Mouse (Mus musculus) MEL (cell line): ENCODE results near the gene Kif12. TPM values are rescaled to one million over a fixed set of nuclear protein-coding genes. Genes with fewer than 3 reads are reported as not detected.

Source experiments
- DNase-seq: peaks from one replicate; pipeline ENCODE4 v3.0.0; 2011; ENCODE audit warnings: low read depth, low spot score
- H3K27ac ChIP-seq: 2 replicates; pipeline ENCODE4 v1.5.1; 2012; ENCODE audit warnings: low read depth, mild to moderate bottlenecking, control low read depth, low read length, moderate library complexity; ENCODE audit not compliant: control insufficient read depth
- H3K27me3 ChIP-seq, 2 experiments: fragments of 150-350 bp in 1 of 2; sonication (generic) in 1 of 2; 2 replicates each; pipeline ENCODE4 v1.6.1; 2012; ENCODE audit warnings: low read length in 2 of 2, mild to moderate bottlenecking in 2 of 2, improper control_type of control experiment in 1 of 2, moderate library complexity in 1 of 2; ENCODE audit not compliant: insufficient read depth in 2 of 2, control insufficient read depth in 1 of 2
- H3K36me3 ChIP-seq, 2 experiments: 2 replicates each; pipeline ENCODE4 v1.6.1; 2012 to 2014; ENCODE audit warnings: low read length in 2 of 2, improper control_type of control experiment in 1 of 2, inconsistent platforms in 1 of 2, mild to moderate bottlenecking in 1 of 2; ENCODE audit not compliant: insufficient read depth in 2 of 2, control insufficient read depth in 1 of 2
- H3K4me1 ChIP-seq, 2 experiments: fragments of 150-350 bp in 1 of 2; sonication (generic) in 1 of 2; 2 replicates each; pipeline ENCODE4 v1.6.1; 2012; ENCODE audit warnings: low read length in 2 of 2, improper control_type of control experiment in 1 of 2, mild to moderate bottlenecking in 1 of 2; ENCODE audit not compliant: insufficient read depth in 2 of 2, control insufficient read depth in 1 of 2
- H3K4me3 ChIP-seq, 2 experiments: fragments of 150-350 bp in 1 of 2; sonication (generic) in 1 of 2; 2 replicates each; pipeline ENCODE4 v1.5.1; 2012; ENCODE audit warnings: low read depth in 2 of 2, low read length in 2 of 2, mild to moderate bottlenecking in 2 of 2, moderate library complexity in 2 of 2, control low read depth in 1 of 2, improper control_type of control experiment in 1 of 2; ENCODE audit not compliant: control insufficient read depth in 1 of 2, insufficient read depth in 1 of 2
- H3K79me2 ChIP-seq: 2 replicates; pipeline ENCODE4 v1.6.1; 2012; ENCODE audit warnings: mild to moderate bottlenecking, low read length, moderate library complexity; ENCODE audit not compliant: control insufficient read depth, poor library complexity, insufficient read depth
- H3K9ac ChIP-seq: 2 replicates; pipeline ENCODE4 v1.6.1; 2012; ENCODE audit warnings: low read depth, mild to moderate bottlenecking, control low read depth, low read length, moderate library complexity; ENCODE audit not compliant: control insufficient read depth, poor library complexity, severe bottlenecking
- H3K9me3 ChIP-seq: fragments of 150-350 bp; sonication (generic); replicated peaks from 2 replicates; pipeline ENCODE4 v1.6.1; 2012; ENCODE audit warnings: mild to moderate bottlenecking, low read length, improper control_type of control experiment, moderate library complexity; ENCODE audit not compliant: insufficient read depth
- BHLHE40 ChIP-seq: IDR thresholded peaks from 2 replicates; pipeline ENCODE4 v1.6.1; 2012; ENCODE audit warnings: low read depth, mild to moderate bottlenecking, inconsistent platforms, low read length, improper control_type of control experiment, borderline replicate concordance
- CHD1 ChIP-seq: IDR thresholded peaks from 2 replicates; pipeline ENCODE4 v1.6.1; 2012; ENCODE audit warnings: low read depth, mild to moderate bottlenecking, inconsistent platforms, low read length, improper control_type of control experiment
- CHD2 ChIP-seq: IDR thresholded peaks from 2 replicates; pipeline ENCODE4 v1.6.1; 2011; ENCODE audit warnings: low read length, improper control_type of control experiment
- EP300 ChIP-seq, 2 experiments: IDR thresholded peaks; 2 replicates each; pipeline ENCODE4 v1.6.1; 2011; ENCODE audit warnings: improper control_type of control experiment in 2 of 2, low read length in 2 of 2, low read depth in 1 of 2, mild to moderate bottlenecking in 1 of 2
- GABPA ChIP-seq: IDR thresholded peaks from 2 replicates; pipeline ENCODE4 v1.6.1; 2012; ENCODE audit warnings: low read depth, mild to moderate bottlenecking, inconsistent platforms, low read length, improper control_type of control experiment, moderate library complexity
- GATA1 ChIP-seq: IDR thresholded peaks from 2 replicates; pipeline ENCODE4 v1.6.1; 2011; ENCODE audit warnings: low read depth, low read length, improper control_type of control experiment
- HCFC1 ChIP-seq: IDR thresholded peaks from 2 replicates; pipeline ENCODE4 v1.6.1; 2012; ENCODE audit warnings: low read depth, mild to moderate bottlenecking, inconsistent platforms, low read length, improper control_type of control experiment, moderate library complexity
- JUND ChIP-seq: IDR thresholded peaks from 2 replicates; pipeline ENCODE4 v1.6.1; 2011; ENCODE audit warnings: low read depth, mild to moderate bottlenecking, improper control_type of control experiment, low read length
- MAX ChIP-seq: IDR thresholded peaks from 2 replicates; pipeline ENCODE4 v1.6.1; 2011; ENCODE audit warnings: low read length, improper control_type of control experiment
- MXI1 ChIP-seq: IDR thresholded peaks from 2 replicates; pipeline ENCODE4 v1.6.1; 2011; ENCODE audit warnings: mild to moderate bottlenecking, low read depth, low read length, improper control_type of control experiment
- MYC ChIP-seq: IDR thresholded peaks from 2 replicates; pipeline ENCODE4 v1.6.1; 2011; ENCODE audit warnings: low read depth, mild to moderate bottlenecking, low read length, improper control_type of control experiment, moderate library complexity
- NELFE ChIP-seq: IDR thresholded peaks from 2 replicates; pipeline ENCODE4 v1.6.1; 2011; ENCODE audit warnings: low read depth, low read length, improper control_type of control experiment
- POLR2A ChIP-seq, 2 experiments: IDR thresholded peaks; 2 replicates each; pipeline ENCODE4 v1.6.1; 2011 to 2012; ENCODE audit warnings: low read length in 2 of 2, mild to moderate bottlenecking in 2 of 2, control low read depth in 1 of 2, improper control_type of control experiment in 1 of 2, low read depth in 1 of 2, moderate library complexity in 1 of 2; ENCODE audit not compliant: control insufficient read depth in 1 of 2, insufficient read depth in 1 of 2, poor library complexity in 1 of 2
- POLR2AphosphoS5 ChIP-seq: IDR thresholded peaks from 2 replicates; pipeline ENCODE4 v1.6.1; 2012; ENCODE audit warnings: low read depth, borderline replicate concordance, mild to moderate bottlenecking, inconsistent platforms, low read length, moderate library complexity, mixed read lengths
- RAD21 ChIP-seq: IDR thresholded peaks from 2 replicates; pipeline ENCODE4 v1.6.1; 2011; ENCODE audit warnings: mild to moderate bottlenecking, low read depth, low read length, improper control_type of control experiment
- SMC3 ChIP-seq: IDR thresholded peaks from 2 replicates; pipeline ENCODE4 v1.6.1; 2011; ENCODE audit warnings: low read depth, low read length, improper control_type of control experiment
- TAL1 ChIP-seq: IDR thresholded peaks from 2 replicates; pipeline ENCODE4 v1.6.1; 2012; ENCODE audit warnings: mild to moderate bottlenecking, inconsistent platforms, low read length, moderate library complexity, mixed read lengths
- TBP ChIP-seq: IDR thresholded peaks from 2 replicates; pipeline ENCODE4 v1.8.0; 2011; ENCODE audit warnings: low read depth, low read length, improper control_type of control experiment
- TCF12 ChIP-seq: IDR thresholded peaks from 2 replicates; pipeline ENCODE4 v1.6.1; 2014; ENCODE audit warnings: low read depth, mild to moderate bottlenecking, inconsistent platforms, low read length, improper control_type of control experiment, moderate library complexity
- USF1 ChIP-seq: IDR thresholded peaks from 2 replicates; pipeline ENCODE4 v1.6.1; 2014; ENCODE audit warnings: low read depth, mild to moderate bottlenecking, inconsistent platforms, low read length, improper control_type of control experiment, moderate library complexity
- ZC3H11A ChIP-seq: IDR thresholded peaks from 2 replicates; pipeline ENCODE4 v1.6.1; 2012; ENCODE audit warnings: low read depth, mild to moderate bottlenecking, inconsistent platforms, low read length, improper control_type of control experiment
- ZKSCAN1 ChIP-seq: IDR thresholded peaks from 2 replicates; pipeline ENCODE4 v1.6.1; 2012; ENCODE audit warnings: low read depth, mild to moderate bottlenecking, inconsistent platforms, low read length, improper control_type of control experiment, moderate library complexity
- ZNF384 ChIP-seq: IDR thresholded peaks from 2 replicates; pipeline ENCODE4 v1.6.1; 2012; ENCODE audit warnings: low read depth, mild to moderate bottlenecking, inconsistent platforms, low read length, improper control_type of control experiment
- polyA plus RNA-seq, 2 experiments: library from polyadenylated mRNA; stranded (reverse) in 1 of 2; unstranded in 1 of 2; fragments of >175 nt in 1 of 2; fragments of >200 nt in 1 of 2; gene quantifications; 2 replicates each; pipeline versions ENCODE4 v1.2.1 to v1.2.4; 2012; ENCODE audit warnings: low replicate concordance in 2 of 2, low read depth in 1 of 2; ENCODE audit not compliant: insufficient read length in 2 of 2, insufficient read depth in 1 of 2, missing spikeins in 1 of 2
- total RNA-seq: library from RNA; depleted of rRNA; stranded (reverse); fragments of 300-350 nt; gene quantifications from 2 replicates; pipeline ENCODE4 v1.2.3, GENCODE M21; 2012

Kif12 gene
- total and polyA plus RNA-seq, 3 experiments: not detected

GRCm38 (mm10) chr4:63166323-63166722 lies 5.6 kb downstream of the Kif12 start:
- no peak for DNase-seq
- H3K9ac ChIP-seq: no peak overlapping the region
- H3K4me1 ChIP-seq: no peaks in the 10 kb centered on the region
- TF ChIP-seq CHD2: no peak
- TF ChIP-seq CHD1: no peak
- no peak for TF ChIP-seq EP300 (IDR thresholded peaks at IDR 0.05; ENCODE audit: low read depth in 1 of 2, low read length in 2 of 2)
- TF ChIP-seq BHLHE40: no peak
- no peak for TF ChIP-seq GABPA
- no peak for TF ChIP-seq JUND
- TF ChIP-seq MXI1: no peak
- TF ChIP-seq TCF12: no peak
- TF ChIP-seq MYC: no peak
- TF ChIP-seq HCFC1: no peak
- TF ChIP-seq MAX: no peak
- TF ChIP-seq ZKSCAN1: no peak
- TF ChIP-seq GATA1: no peak
- TF ChIP-seq TAL1: no peak
- no peak for TF ChIP-seq ZNF384
- no peak for TF ChIP-seq USF1
- no peak for TF ChIP-seq POLR2A (IDR thresholded peaks at IDR 0.05; ENCODE audit: control insufficient read depth in 1 of 2, insufficient read depth in 1 of 2, low read depth in 1 of 2, low read length in 2 of 2, poor library complexity in 1 of 2)
- TF ChIP-seq, all 39 proteins: peak for 0
- Histone ChIP-seq H3K4me3 (no peak overlapping the region), H3K79me2 (no peaks in the 10 kb centered on the region), H3K36me3 (no peaks in the 10 kb centered on the region), H3K27ac (no peak overlapping the region), H3K27me3 (no peaks in the 10 kb centered on the region), H3K9me3 (no peaks in the 10 kb centered on the region)

DNA sequence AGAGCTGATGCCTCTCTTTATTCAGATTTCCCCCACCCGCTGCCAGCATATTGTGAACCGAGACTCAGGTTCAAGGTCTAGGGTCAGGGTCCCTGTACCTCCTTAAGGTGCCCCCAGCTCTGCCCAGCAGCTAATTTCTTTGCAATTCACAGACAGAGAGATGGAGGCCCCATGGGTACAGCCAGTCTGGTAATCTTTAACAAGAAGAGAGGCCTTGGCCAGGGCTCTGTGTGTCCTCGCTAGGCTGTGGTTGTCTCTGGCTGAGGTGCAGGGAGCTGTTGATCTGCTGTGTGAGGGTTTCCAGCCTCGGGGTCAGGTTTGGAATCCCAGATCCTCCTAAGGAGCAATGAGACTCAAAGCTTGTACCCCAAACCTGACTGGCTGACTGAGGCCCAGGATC lies 6.3 kb downstream of the Kif12 start:
- TF ChIP-seq CHD2 (no peak), MXI1 (no peak), ZC3H11A (no peak), EP300 (IDR thresholded peaks at IDR 0.05; ENCODE audit: low read depth in 1 of 2, low read length in 2 of 2) (no peak), NELFE (no peak), TBP (no peak), MAX (no peak), ZNF384 (no peak), GABPA (no peak), RAD21 (no peak), POLR2AphosphoS5 (no peak), SMC3 (no peak)
- H3K36me3 ChIP-seq: no peaks in the 10 kb centered on the region
- no peak overlapping the region for H3K27ac ChIP-seq
- no peaks in the 10 kb centered on the region for H3K79me2 ChIP-seq
- H3K27me3 ChIP-seq: no peaks in the 10 kb centered on the region
- no peak overlapping the region for H3K9ac ChIP-seq
- H3K9me3 ChIP-seq: no peaks in the 10 kb centered on the region
- no peak overlapping the region for H3K4me3 ChIP-seq
- no peak for DNase-seq
- no peaks in the 10 kb centered on the region for H3K4me1 ChIP-seq
